Mouse (Mus musculus) thymus, adult 18-20 months (tissue): ENCODE measurements around the gene Scfd2.

Experiments
- DNase-seq, 2 experiments: peaks; one replicate each; pipeline ENCODE4 v3.0.0; 2022; ENCODE audit warnings: mixed read lengths in 2 of 2

Gene Scfd2

DNA sequence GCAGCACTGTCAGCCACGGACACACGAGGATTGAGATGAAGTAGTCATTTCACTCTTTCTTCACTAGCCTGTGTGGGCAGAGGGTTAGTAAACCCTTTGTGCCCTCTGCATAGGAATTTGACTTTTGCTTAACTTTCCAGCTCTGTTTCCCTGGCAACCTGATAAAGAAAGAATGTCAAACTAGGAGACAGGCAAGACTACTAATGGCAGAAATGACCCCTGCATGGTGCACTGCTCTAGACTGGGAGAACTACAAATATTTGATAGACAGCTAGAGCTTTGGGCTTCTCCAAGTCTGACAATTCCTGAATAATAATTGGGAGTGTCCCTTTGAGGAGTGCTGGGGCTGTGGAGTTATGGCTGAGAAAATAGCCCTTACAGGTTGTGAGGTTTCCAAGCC is 301.0 kb downstream of the Scfd2 start:
- no peak for DNase-seq

- DNase-seq = no peak
Observed at GRCm38 (mm10) chr5:74229775-74230413, 301.7 kb downstream of the Scfd2 start.

GRCm38 (mm10) chr5:74228938-74229337 is 302.6 kb downstream of the Scfd2 start:
- no peak for DNase-seq

- no peak for DNase-seq
Observed at GRCm38 (mm10) chr5:74227352-74227751, 304.2 kb downstream of the Scfd2 start.

DNA sequence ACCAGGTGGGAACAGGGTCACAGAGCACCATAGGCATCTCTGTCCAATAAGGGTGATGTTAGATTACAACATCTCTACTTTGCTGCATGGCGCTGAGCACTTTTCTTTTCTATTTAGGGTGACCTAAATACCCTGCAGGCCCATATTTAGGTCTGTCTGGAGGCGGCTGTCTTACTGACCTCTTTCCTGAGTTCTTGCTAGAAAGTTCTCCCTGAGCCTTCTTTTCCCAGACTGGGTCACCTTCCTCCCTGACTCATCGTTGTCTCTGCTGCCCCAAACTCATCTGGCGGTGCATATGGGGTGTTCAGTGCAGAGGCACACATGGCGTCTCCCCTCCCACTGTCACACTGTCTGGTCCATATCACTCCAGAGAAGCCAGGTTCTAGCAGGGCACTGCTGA is 305.4 kb downstream of the Scfd2 start:
- DNase-seq = no peak

- no peak for DNase-seq
Observed at GRCm38 (mm10) chr5:74224480-74224879, 307.1 kb downstream of the Scfd2 start.

- DNase-seq = no peak
Observed at GRCm38 (mm10) chr5:74222626-74223025, 308.9 kb downstream of the Scfd2 start.

DNA sequence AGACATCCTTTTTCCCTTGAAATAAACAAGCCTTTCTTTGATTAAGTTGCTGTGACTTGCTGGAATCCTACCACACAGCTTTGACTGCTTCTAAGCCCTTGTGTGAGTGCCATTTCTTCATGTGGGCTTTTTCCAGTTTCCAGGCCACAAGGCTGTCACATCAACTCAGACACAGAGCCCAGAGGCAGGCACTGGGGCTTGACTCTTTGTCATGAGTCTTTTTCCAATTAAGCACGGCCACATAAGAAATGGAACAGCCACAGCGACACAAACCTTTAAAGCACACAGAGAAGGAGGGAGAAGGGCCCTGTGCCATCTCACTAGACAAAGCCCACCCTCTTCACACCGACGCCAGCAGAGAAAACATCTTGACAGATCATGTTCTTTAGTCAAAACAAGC is 313.0 kb downstream of the Scfd2 start:
- DNase-seq = no peak

DNA sequence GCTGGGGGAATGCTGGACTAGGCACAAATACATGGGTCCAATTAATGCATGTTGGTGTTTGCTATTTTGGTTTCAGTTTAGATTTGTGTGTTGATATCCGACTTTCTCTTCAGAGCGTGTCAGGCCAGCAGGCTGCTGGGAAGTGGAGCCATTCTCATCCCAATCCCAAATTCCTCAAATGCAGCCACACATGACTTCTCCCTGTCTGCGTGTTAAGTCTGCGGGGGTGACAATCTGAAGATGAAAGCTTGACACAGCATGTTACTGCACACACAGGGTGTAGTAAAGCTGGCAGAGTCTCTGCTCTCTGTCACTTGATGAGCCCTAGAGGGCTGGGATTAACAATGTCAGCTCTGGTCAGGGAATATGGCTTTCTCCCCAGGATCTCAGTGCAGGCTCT is 316.4 kb downstream of the Scfd2 start:
- no peak for DNase-seq

- no peak for DNase-seq
Observed at GRCm38 (mm10) chr5:74214501-74215110, 317.0 kb downstream of the Scfd2 start.

GRCm38 (mm10) chr5:74211346-74211745 is 320.2 kb downstream of the Scfd2 start:
- no peak for DNase-seq

- no peak for DNase-seq
Observed at GRCm38 (mm10) chr5:74209640-74210039, 321.9 kb downstream of the Scfd2 start.

DNA sequence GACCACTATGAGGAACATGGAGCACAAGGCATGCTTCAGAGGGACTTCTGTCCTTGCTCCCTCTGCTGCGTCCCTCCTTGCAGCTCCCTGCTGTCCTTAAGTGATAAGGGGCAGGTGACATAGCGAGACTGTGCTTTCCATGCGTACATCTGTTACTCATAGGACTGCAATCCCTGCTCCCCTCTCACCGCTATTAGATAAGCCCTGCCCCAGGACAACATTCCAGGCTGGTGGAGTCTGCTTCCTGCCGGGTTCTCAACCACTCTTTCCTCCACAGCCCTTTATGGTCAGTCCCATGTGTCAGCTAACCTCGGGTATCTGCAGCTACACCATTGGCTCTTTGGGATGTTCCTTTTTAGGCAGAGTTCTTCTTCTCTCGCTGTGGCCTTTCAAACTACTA is 323.1 kb downstream of the Scfd2 start:
- DNase-seq = no peak

DNA sequence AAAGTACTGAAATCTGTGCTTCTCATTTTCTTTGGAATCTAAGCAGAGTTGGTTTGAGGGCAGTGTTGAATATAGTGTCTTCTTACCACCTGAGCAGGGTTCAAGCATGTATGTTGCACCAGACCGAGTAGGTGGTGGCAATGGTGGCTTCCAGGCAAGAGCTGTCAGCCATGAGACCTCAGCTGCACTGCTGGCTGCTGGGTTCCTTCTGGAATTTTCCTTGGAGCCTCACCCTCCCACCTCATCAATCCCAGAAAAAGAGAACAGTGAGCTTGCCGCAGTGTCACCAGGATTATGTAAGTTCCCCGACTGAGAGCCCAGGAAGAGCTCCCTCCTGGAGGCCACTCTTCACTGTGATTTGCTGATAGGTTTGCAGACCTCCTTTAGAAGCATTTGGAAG is 324.4 kb downstream of the Scfd2 start:
- no peak for DNase-seq

DNA sequence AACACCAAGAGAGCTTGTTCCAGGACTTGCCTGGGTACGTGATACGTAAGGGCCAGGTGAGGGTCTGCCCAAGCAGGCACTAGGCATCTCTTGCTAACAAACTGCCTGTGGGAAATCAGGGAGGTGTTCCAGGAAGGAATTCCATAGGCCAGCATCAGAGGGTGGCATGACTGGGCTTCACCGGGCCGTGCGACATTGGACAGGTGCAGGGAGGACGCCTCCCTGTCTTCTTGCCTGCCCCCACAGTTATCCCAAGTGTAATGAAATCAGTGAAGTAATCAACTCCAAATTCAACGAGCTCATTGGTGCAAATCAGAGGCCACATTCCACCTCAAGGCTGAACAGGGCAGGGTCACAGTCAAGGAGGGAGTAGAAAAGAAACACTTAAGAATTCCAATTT is 324.9 kb downstream of the Scfd2 start:
- DNase-seq = no peak

GRCm38 (mm10) chr5:74206038-74206437 is 325.5 kb downstream of the Scfd2 start:
- DNase-seq = no peak

- DNase-seq = no peak
Observed at GRCm38 (mm10) chr5:74205509-74205908, 326.1 kb downstream of the Scfd2 start.

DNA sequence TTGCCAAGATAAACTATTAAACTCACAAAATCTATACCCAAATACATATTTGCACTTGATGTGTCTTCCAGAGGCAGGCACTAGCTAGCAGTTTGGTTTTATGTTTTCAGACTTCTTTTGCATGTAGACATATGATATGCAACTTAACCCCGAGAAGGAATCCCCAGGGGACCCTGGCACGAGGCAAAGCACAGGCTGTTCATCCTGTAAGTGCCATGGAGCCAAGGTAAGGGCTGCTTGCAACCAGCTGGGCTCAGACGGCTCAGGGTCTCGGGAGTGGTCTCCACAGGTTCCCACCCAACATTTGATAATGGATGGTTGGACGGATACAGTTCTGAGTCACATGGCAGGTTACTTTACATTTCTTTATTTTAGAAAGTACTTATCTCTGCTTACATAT is 327.1 kb downstream of the Scfd2 start:
- no peak for DNase-seq

- no peak for DNase-seq
Observed at GRCm38 (mm10) chr5:74202515-74202914, 329.0 kb downstream of the Scfd2 start.

DNA sequence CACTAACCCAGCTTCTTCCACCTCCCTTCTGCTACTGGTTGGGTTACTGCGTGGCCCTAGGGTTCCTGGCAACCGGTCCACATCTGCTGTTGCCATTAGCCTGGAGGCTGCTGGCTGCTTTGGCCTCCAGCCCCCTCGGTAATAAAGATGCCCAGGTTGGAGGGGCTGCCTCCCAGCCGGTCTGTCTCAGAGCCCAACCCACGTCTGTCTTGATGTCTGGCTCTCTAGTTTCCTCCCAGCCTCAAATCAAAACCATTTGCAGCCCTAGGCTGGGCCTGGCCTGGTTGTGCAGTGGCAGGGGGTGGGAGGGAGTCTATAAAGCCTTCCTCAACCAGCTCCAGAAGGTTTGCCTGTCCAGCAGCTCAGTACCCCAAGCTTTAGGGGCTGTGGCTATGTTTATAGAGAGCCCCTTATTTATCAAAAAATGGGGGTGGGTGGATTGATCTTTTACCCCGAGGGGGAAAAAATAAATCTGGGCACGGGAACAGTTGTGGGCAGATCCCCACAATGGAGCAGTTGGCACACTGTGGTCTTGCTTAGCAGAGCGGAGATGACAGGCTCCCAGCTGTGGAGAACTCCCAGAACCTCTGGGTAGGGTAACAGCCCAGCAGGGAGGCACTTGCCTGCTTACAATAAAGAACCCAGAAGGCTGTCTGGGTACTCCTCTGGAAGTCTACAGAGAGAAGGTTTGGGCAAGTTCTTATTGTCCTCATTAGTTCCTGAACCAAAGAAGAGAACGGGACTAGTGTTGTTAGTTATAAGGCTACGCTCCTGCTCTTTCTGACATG is 329.8 kb downstream of the Scfd2 start:
- no peak for DNase-seq

DNA sequence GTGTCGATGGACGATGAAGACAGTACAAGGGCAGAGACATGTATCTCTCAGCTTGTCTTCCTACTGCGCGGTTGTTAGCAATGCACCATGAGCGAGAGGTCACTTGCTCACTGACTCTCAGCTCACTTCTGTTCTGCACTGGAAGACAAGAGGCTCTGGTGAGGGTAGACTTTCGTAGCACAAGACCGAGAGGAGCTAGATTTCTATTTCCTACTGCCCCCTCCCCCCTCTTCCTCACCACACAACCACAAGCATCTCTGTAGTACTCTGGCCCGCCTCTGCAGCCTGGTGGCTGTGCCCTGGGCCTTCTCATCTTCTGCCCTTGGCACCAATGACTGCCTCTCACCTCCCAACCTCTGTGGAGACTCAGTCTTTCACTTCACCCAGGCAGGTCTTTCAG is 331.1 kb downstream of the Scfd2 start:
- peak; percentile 22 to 47 for DNase-seq

- no peak for DNase-seq
Observed at GRCm38 (mm10) chr5:74199793-74200192, 331.8 kb downstream of the Scfd2 start.

DNA sequence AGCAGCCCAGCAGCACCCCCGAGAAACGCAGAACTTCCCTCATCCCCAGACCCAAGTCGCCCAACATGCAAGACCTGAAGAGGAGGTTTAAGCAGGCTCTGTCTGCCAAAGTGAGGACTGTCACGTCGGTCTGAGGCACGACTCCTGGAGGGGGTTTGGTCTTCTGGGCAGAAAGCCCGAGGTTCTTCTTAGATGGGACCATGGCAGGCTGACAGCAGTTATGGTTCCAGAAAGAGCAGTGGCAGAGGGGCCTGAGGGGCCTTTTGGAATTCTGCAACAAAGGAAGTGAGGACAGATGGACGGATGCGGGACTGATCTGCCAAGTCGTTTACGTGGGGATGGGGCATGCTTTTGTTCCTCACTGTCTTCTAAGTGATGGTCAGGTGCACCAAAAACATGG is 333.1 kb downstream of the Scfd2 start:
- no peak for DNase-seq
